Comparison of ENCODE assay signal across 21 mouse cellular contexts in genomic region chr16:17168049-17168448, GRCm38 (mm10). TPM values are rescaled to one million over a fixed set of nuclear protein-coding genes. Genes with fewer than 3 reads are reported as not detected.
"Had no signal": no experiment of that assay in that cellular context is flagged by ENCODE, and none has a peak within 500 bp of the region (broad histone marks: within the 10 kb centered on the region; RNA-seq: fewer than 3 reads in every experiment).

No protein-coding gene starts in this region.

- H3K4me1 ChIP-seq: kidney, embryonic 15.5 days; limb, embryonic 12.5 days; limb, embryonic 15.5 days; midbrain, embryonic 10.5 days; midbrain, embryonic 15.5 days; neural tube, embryonic 12.5 days; neural tube, embryonic 15.5 days had no signal

- H3K9me3 ChIP-seq: kidney, embryonic 15.5 days; limb, embryonic 12.5 days; limb, embryonic 15.5 days; megakaryocyte, embryonic 14.5 days; midbrain, embryonic 10.5 days; midbrain, embryonic 15.5 days; neural tube, embryonic 12.5 days; neural tube, embryonic 15.5 days had no signal

- H3K9ac ChIP-seq: kidney, embryonic 15.5 days; limb, embryonic 12.5 days; limb, embryonic 15.5 days; liver, embryonic 14.5 days; liver, postnatal 0 days; midbrain, embryonic 15.5 days; neural tube, embryonic 12.5 days; neural tube, embryonic 15.5 days had no signal

- DNase-seq: kidney, adult 11 months; kidney, adult 8-10 months; kidney, postnatal 10 days; kidney, postnatal 36 days; left cerebral cortex, postnatal 4 days; liver, postnatal 0 days; right cerebral cortex, adult 18-20 months; right cerebral cortex, postnatal 14 days; right cerebral cortex, postnatal 4 days; thymus, postnatal 36 days had no signal

- H3K27ac ChIP-seq: kidney, embryonic 15.5 days; limb, embryonic 12.5 days; limb, embryonic 15.5 days; liver, embryonic 14.5 days; midbrain, embryonic 10.5 days; midbrain, embryonic 15.5 days; neural tube, embryonic 12.5 days; neural tube, embryonic 15.5 days had no signal

- ATAC-seq: hindbrain, embryonic 16.5 days; liver, postnatal 0 days; midbrain, embryonic 15.5 days had no signal

- H3K27me3 ChIP-seq: kidney, embryonic 15.5 days; limb, embryonic 12.5 days; limb, embryonic 15.5 days; megakaryocyte, embryonic 14.5 days; midbrain, embryonic 15.5 days; neural tube, embryonic 12.5 days; neural tube, embryonic 15.5 days had no signal

- H3K4me2 ChIP-seq: kidney, embryonic 15.5 days; limb, embryonic 12.5 days; limb, embryonic 15.5 days; liver, embryonic 11.5 days; midbrain, embryonic 15.5 days; neural tube, embryonic 12.5 days; neural tube, embryonic 15.5 days had no signal

- H3K4me3 ChIP-seq: kidney, embryonic 15.5 days; limb, embryonic 12.5 days; limb, embryonic 15.5 days; megakaryocyte, embryonic 14.5 days; midbrain, embryonic 10.5 days; midbrain, embryonic 15.5 days; neural tube, embryonic 12.5 days; neural tube, embryonic 15.5 days had no signal

RNA-seq across cellular contexts. Expression of gene Rimbp3, which starts 40.4 kb away (rescaled TPM):
- polyA plus RNA-seq: liver, postnatal 0 days had no signal
